Mouse (Mus musculus): ENCODE measurements around the gene Tmcc3.

DNA sequence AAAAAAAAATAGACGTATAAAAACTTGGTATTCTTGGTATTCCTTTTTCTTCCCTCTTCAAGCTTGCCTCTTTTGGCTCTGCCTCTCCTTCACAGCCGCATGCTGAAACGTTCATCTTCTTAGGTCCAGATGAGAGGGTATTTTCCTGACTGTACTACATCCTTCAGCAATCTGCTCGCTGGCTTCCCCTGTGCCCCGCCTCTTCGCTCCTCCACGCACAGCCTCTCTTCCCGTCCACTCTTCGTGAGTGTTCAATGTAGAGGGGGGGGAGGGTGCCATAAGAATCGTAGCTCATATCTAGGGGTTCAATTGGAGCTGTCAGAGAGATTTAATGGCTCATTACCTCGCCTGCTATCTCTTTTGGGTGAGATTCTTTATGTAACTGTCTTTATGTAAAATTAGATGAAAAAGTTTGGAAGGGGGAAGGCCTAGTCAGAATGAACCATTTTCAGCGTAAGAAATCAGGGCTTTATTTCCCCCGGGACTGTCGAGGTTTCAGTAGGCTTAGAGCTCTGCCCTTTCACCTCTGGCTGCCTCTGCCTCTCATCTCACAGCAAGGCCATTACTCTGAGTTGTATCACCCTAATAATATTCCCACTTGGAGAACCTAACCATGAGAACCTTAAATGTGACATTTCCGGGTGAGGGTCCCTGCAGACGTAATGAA, 188.6 kb downstream of the Tmcc3 start:
- no peak for TF ChIP-seq CTCF (IDR thresholded peaks at IDR 0.05; ENCODE audit: borderline replicate concordance, control insufficient read depth, extremely low read depth, insufficient read depth, low read length, poor library complexity)
- TF ChIP-seq POLR2A (IDR thresholded peaks at IDR 0.05; ENCODE audit: control insufficient read depth, extremely low read depth, insufficient read depth, low read length, poor library complexity) = no peak

Measured in thymus, adult 2 months (tissue).